Mouse (Mus musculus) cortical plate, adult 2 months (tissue): ENCODE measurements around the gene Dph3.

Experiments
- CTCF ChIP-seq: fragments of 200-500 bp; IDR thresholded peaks from 2 replicates; pipeline ENCODE4 v1.5.1; 2011; ENCODE audit warnings: mild to moderate bottlenecking, control low read depth, low read length; ENCODE audit not compliant: insufficient read depth; ENCODE audit errors: extremely low read depth
- POLR2A ChIP-seq: fragments of 200-500 bp; IDR thresholded peaks from 2 replicates; pipeline ENCODE4 v1.6.1; 2011; ENCODE audit warnings: mild to moderate bottlenecking, low read length, control low read depth; ENCODE audit not compliant: insufficient read depth; ENCODE audit errors: extremely low read depth

GRCm38 (mm10) chr14:32037661-32038252 lies 47.8 kb downstream of the Dph3 start:
- no peak for TF ChIP-seq POLR2A
- no peak for TF ChIP-seq CTCF
